Mouse (Mus musculus): ENCODE measurements around the gene Ak3. TPM values are rescaled to one million over a fixed set of nuclear protein-coding genes. Genes with fewer than 3 reads are reported as not detected.

The Ak3 gene
- polyA plus RNA-seq, 1 experiment from 2014 or later, result 68.9 TPM

DNA sequence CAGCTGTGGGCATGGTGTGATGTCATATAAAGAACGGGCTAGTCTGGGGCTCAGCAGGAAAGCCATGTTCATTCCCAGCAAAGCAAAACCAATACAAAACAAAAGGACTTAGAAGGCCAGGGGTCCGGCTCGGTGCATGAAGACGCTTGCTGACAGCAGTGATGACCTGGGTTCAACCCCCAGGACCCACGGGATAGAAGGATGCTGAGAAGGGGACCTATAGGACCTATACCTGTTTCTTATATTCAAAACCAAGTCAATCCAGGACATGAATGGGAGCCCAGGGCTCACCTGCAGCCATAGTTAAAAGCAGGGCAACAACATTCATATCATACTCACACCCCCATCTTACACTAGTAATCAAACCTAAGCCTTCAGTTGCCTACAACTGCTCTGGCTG, 15.2 kb upstream of the Ak3 start:
- ATAC-seq, result no peak
- Histone ChIP-seq H3K27ac (ENCODE audit: low read length) (no peak overlapping the region), H3K9me3 (ENCODE audit: control insufficient read depth, low read length) (no peaks in the 10 kb centered on the region), H3K27me3 (replicated peaks; ENCODE audit: control insufficient read depth, insufficient read depth, low read length) (no peaks in the 10 kb centered on the region), H3K4me1 (replicated peaks; ENCODE audit: control insufficient read depth, insufficient read depth, low read length) (peaks cover 11% of the 10 kb centered on the region; the same call in 1 of the 2 replicates), H3K4me3 (replicated peaks; ENCODE audit: low read length) (no peak overlapping the region), H3K36me3 (ENCODE audit: control insufficient read depth, insufficient read depth) (no peaks in the 10 kb centered on the region), H3K4me2 (ENCODE audit: low read length) (no peak overlapping the region), H3K9ac (replicated peaks; ENCODE audit: low read depth, low read length) (no peak overlapping the region)
- WGBS, result 83% methylated on average over 5 of the region's 5 CpGs

DNA sequence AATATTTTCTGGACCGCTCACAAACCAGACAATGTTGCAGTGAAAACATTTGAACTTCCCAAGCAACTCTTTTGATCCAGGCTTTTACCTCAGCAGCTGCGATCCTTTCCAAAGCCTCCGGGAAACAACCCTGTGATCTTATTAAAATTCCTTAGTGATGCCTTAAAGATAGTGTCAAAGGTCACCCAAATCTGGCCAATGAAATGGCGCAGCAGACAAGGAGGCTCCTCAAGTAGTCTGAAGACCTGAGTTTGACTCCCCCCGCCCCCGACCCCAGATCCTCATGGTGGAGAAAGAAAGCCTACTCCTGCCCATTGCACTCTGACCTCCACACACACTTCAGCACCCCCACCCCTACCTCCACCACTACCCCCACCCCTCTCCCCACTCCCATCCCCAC, 12.5 kb upstream of the Ak3 start:
- no peak overlapping the region for H3K27ac ChIP-seq (ENCODE audit: low read length)
- H3K9ac ChIP-seq (replicated peaks; ENCODE audit: low read depth, low read length), result no peak overlapping the region
- ATAC-seq, result no peak
- H3K4me3 ChIP-seq (replicated peaks; ENCODE audit: low read length), result no peak overlapping the region
- no peaks in the 10 kb centered on the region for H3K36me3 ChIP-seq (ENCODE audit: control insufficient read depth, insufficient read depth)
- peaks cover 9% of the 10 kb centered on the region; the same call in 1 of the 2 replicates for H3K4me1 ChIP-seq (replicated peaks; ENCODE audit: control insufficient read depth, insufficient read depth, low read length)
- WGBS, result 18% methylated on average over 6 of the region's 6 CpGs
- no peaks in the 10 kb centered on the region for H3K9me3 ChIP-seq (ENCODE audit: control insufficient read depth, low read length)
- no peak overlapping the region for H3K4me2 ChIP-seq (ENCODE audit: low read length)
- no peaks in the 10 kb centered on the region for H3K27me3 ChIP-seq (replicated peaks; ENCODE audit: control insufficient read depth, insufficient read depth, low read length)

DNA sequence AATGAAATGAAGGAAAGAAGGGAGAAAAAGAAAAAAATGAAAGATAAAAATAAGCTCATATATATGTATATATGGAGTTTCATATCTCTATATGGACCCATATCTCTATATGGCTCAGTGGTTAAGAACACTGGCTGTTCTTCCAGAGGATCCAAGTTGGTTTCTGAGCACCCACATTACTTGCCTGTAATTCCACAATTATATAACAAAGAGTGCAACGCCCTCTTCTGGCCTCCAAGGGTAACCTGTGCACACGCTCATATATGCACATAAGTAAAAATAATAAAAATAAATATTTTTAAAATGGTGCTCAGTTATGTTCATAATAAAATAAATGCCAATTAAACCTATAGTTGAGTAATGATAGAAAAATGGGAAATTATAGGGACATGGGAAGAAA, 11.9 kb upstream of the Ak3 start:
- ATAC-seq, result no peak
- WGBS, result 89% methylated on average over 2 of the region's 2 CpGs
- no peaks in the 10 kb centered on the region for H3K27me3 ChIP-seq (replicated peaks; ENCODE audit: control insufficient read depth, insufficient read depth, low read length)

DNA sequence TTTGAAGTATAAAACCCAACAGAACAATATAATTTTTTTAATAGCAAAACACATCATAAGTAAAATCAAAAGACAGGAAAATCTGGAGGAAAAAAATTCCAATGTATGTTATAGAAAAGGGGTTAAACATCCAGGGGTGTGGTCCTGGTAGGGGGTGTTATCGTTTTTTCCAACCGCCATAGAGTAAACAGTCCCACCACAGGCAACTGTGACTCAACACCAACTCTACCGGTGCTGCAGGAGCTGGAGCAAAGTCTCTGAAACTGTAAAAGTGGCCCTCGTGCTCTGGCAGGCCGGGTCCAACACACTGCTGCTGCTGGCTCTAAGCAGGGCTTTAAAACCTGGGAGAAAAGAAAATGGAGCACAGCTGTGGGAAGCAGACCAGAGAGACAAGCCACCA, 11.0 kb upstream of the Ak3 start:
- WGBS, result 93% methylated on average over 5 of the region's 5 CpGs
- Histone ChIP-seq H3K27me3 (replicated peaks; ENCODE audit: control insufficient read depth, insufficient read depth, low read length) (no peaks in the 10 kb centered on the region), H3K4me1 (replicated peaks; ENCODE audit: control insufficient read depth, insufficient read depth, low read length) (peaks cover 3% of the 10 kb centered on the region; the same call in 1 of the 2 replicates), H3K9ac (replicated peaks; ENCODE audit: low read depth, low read length) (no peak overlapping the region), H3K4me2 (ENCODE audit: low read length) (no peak overlapping the region), H3K36me3 (ENCODE audit: control insufficient read depth, insufficient read depth) (no peaks in the 10 kb centered on the region), H3K4me3 (replicated peaks; ENCODE audit: low read length) (no peak overlapping the region), H3K9me3 (ENCODE audit: control insufficient read depth, low read length) (no peaks in the 10 kb centered on the region), H3K27ac (ENCODE audit: low read length) (no peak overlapping the region)
- ATAC-seq, result no peak

More for the DNA sequence above, 11.9 kb upstream of the Ak3 start:
- H3K4me3 ChIP-seq (replicated peaks; ENCODE audit: low read length), result no peak overlapping the region
- H3K4me1 ChIP-seq (replicated peaks; ENCODE audit: control insufficient read depth, insufficient read depth, low read length), result peaks cover 9% of the 10 kb centered on the region; the same call in 1 of the 2 replicates
- H3K36me3 ChIP-seq (ENCODE audit: control insufficient read depth, insufficient read depth), result no peaks in the 10 kb centered on the region
- no peak overlapping the region for H3K9ac ChIP-seq (replicated peaks; ENCODE audit: low read depth, low read length)
- H3K27ac ChIP-seq (ENCODE audit: low read length), result no peak overlapping the region
- H3K4me2 ChIP-seq (ENCODE audit: low read length), result no peak overlapping the region
- H3K9me3 ChIP-seq (ENCODE audit: control insufficient read depth, low read length), result no peaks in the 10 kb centered on the region

DNA sequence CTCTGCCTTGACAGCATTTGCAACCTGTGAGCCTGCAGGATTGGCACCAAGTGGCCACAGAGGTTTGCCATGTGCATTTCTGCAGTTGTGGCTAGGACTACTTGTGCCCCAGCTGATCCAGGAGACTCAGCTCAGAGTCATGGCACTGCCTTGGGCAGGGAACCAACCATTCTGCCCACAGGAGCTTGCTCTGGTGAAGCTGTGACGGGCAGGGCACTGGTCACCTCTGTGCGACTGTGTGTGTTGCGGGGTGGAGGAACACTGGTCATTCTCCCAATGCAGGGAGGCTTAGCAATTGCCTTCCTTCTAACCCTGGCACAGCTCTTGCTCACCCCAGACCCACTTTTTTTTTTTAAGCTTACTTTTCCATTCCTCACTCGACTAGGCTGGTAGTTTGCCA, 7.7 kb upstream of the Ak3 start:
- H3K4me2 ChIP-seq (ENCODE audit: low read length), result no peak overlapping the region
- H3K27ac ChIP-seq (ENCODE audit: low read length), result no peak overlapping the region
- ATAC-seq, result no peak
- H3K27me3 ChIP-seq (replicated peaks; ENCODE audit: control insufficient read depth, insufficient read depth, low read length), result no peaks in the 10 kb centered on the region
- WGBS, result 88% methylated on average over 4 of the region's 4 CpGs
- H3K4me3 ChIP-seq (replicated peaks; ENCODE audit: low read length), result no peak overlapping the region
- H3K4me1 ChIP-seq (replicated peaks; ENCODE audit: control insufficient read depth, insufficient read depth, low read length), result no peaks in the 10 kb centered on the region
- no peak overlapping the region for H3K9ac ChIP-seq (replicated peaks; ENCODE audit: low read depth, low read length)
- no peaks in the 10 kb centered on the region for H3K36me3 ChIP-seq (ENCODE audit: control insufficient read depth, insufficient read depth)
- no peaks in the 10 kb centered on the region for H3K9me3 ChIP-seq (ENCODE audit: control insufficient read depth, low read length)

DNA sequence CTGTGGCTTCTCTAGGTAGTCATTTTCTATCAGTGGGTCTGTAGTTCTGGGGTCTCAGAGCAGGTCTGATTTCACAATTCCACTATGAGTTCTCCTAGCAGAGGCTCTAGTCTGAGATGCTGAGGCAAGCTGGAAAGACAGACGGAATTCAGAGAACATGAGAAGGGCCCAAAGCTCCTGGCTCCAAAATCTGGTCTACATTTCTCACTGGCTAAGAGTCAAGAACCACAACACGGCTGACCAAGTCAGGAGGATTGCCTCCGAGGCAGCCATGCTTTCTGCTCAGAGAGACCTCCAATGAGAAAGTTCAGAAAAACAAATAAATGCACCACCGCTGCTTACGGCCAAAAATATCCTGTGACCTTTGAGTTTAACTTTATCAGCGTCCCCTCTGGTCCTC, 6.8 kb upstream of the Ak3 start:
- 86% methylated on average over 6 of the region's 6 CpGs for WGBS
- H3K9ac ChIP-seq (replicated peaks; ENCODE audit: low read depth, low read length), result no peak overlapping the region
- no peaks in the 10 kb centered on the region for H3K9me3 ChIP-seq (ENCODE audit: control insufficient read depth, low read length)
- H3K27me3 ChIP-seq (replicated peaks; ENCODE audit: control insufficient read depth, insufficient read depth, low read length), result no peaks in the 10 kb centered on the region
- H3K4me1 ChIP-seq (replicated peaks; ENCODE audit: control insufficient read depth, insufficient read depth, low read length), result no peaks in the 10 kb centered on the region
- H3K36me3 ChIP-seq (ENCODE audit: control insufficient read depth, insufficient read depth), result no peaks in the 10 kb centered on the region
- ATAC-seq, result no peak
- no peak overlapping the region for H3K4me3 ChIP-seq (replicated peaks; ENCODE audit: low read length)
- no peak overlapping the region for H3K4me2 ChIP-seq (ENCODE audit: low read length)
- H3K27ac ChIP-seq (ENCODE audit: low read length), result no peak overlapping the region

DNA sequence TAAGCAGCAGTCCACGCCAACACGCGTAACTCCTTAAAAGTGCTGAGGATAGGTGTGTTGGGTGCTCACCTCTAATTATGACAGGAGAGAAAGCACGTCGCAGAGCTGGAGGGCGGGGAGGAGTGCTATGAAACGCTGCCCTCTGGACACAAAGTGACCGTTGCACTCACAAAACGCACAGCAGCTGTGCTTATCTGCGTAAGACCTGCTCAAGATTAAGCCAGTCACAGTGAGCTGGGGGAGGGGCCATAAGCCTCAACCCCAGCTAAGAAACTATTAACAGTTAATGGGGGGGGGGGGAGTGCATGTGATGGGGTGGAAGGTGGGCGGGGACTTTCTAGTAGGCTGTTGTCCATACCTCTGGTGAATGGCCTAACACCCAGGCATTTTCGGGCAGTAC, 5.0 kb upstream of the Ak3 start:
- Histone ChIP-seq H3K27ac (ENCODE audit: low read length) (no peak overlapping the region), H3K9me3 (ENCODE audit: control insufficient read depth, low read length) (no peaks in the 10 kb centered on the region), H3K27me3 (replicated peaks; ENCODE audit: control insufficient read depth, insufficient read depth, low read length) (no peaks in the 10 kb centered on the region), H3K36me3 (ENCODE audit: control insufficient read depth, insufficient read depth) (no peaks in the 10 kb centered on the region), H3K4me2 (ENCODE audit: low read length) (no peak overlapping the region), H3K4me1 (replicated peaks; ENCODE audit: control insufficient read depth, insufficient read depth, low read length) (no peaks in the 10 kb centered on the region), H3K4me3 (replicated peaks; ENCODE audit: low read length) (no peak overlapping the region), H3K9ac (replicated peaks; ENCODE audit: low read depth, low read length) (no peak overlapping the region)
- ATAC-seq, result no peak
- 94% methylated on average over 12 of the region's 12 CpGs for WGBS

- ATAC-seq, result no peak
- no peak overlapping the region for H3K27ac ChIP-seq (ENCODE audit: low read length)
- H3K4me3 ChIP-seq (replicated peaks; ENCODE audit: low read length), result no peak overlapping the region
- H3K36me3 ChIP-seq (ENCODE audit: control insufficient read depth, insufficient read depth), result no peaks in the 10 kb centered on the region
- no peak overlapping the region for H3K4me2 ChIP-seq (ENCODE audit: low read length)
- WGBS, result 75% methylated on average over 9 of the region's 9 CpGs
- peaks cover 6% of the 10 kb centered on the region for H3K4me1 ChIP-seq (replicated peaks; ENCODE audit: control insufficient read depth, insufficient read depth, low read length)
- no peaks in the 10 kb centered on the region for H3K9me3 ChIP-seq (ENCODE audit: control insufficient read depth, low read length)
- H3K27me3 ChIP-seq (replicated peaks; ENCODE audit: control insufficient read depth, insufficient read depth, low read length), result no peaks in the 10 kb centered on the region
- no peak overlapping the region for H3K9ac ChIP-seq (replicated peaks; ENCODE audit: low read depth, low read length)
Observed at GRCm38 (mm10) chr19:29050186-29050980, 2.6 kb upstream of the Ak3 start.

GRCm38 (mm10) chr19:29049401-29050075, 1.8 kb upstream of the Ak3 start:
- 74% methylated on average over 12 of the region's 12 CpGs for WGBS
- Histone ChIP-seq H3K36me3 (ENCODE audit: control insufficient read depth, insufficient read depth) (no peaks in the 10 kb centered on the region), H3K9me3 (ENCODE audit: control insufficient read depth, low read length) (no peaks in the 10 kb centered on the region), H3K9ac (replicated peaks; ENCODE audit: low read depth, low read length) (no peak overlapping the region), H3K27me3 (replicated peaks; ENCODE audit: control insufficient read depth, insufficient read depth, low read length) (no peaks in the 10 kb centered on the region), H3K4me1 (replicated peaks; ENCODE audit: control insufficient read depth, insufficient read depth, low read length) (peaks cover 6% of the 10 kb centered on the region), H3K4me2 (ENCODE audit: low read length) (no peak overlapping the region), H3K27ac (ENCODE audit: low read length) (no peak overlapping the region), H3K4me3 (replicated peaks; ENCODE audit: low read length) (no peak overlapping the region)
- no peak for ATAC-seq

Measured in forebrain, embryonic 16.5 days (tissue).